Mouse (Mus musculus): ENCODE results near the gene Gm45713. TPM values are rescaled to one million over a fixed set of nuclear protein-coding genes. Genes with fewer than 3 reads are reported as not detected.

Gene Gm45713
- polyA plus RNA-seq, 1 experiment from 2014 or later = 0.27 TPM

GRCm38 (mm10) chr7:45162551-45162950, 26.5 kb upstream of the Gm45713 start:
- Histone ChIP-seq H3K9ac (0 out of 2 replicates have a peak overlapping the region, but pooled peaks have one; percentile 21), H3K4me2 (replicated peaks) (peak overlapping the region; percentile 69), H3K36me3 (peaks cover 37% of the 10 kb centered on the region), H3K27me3 (peaks cover 52% of the 10 kb centered on the region), H3K4me1 (peaks cover 4% of the 10 kb centered on the region; the same call in 1 of the 2 replicates), H3K4me3 (peak overlapping the region; percentile 33), H3K9me3 (no peaks in the 10 kb centered on the region), H3K27ac (no peak overlapping the region)
- 27% methylated on average over 6 of the region's 6 CpGs for WGBS
- peak; percentile 1; the same call in 1 of the 2 replicates for ATAC-seq (ENCODE audit: insufficient number of reproducible peaks, insufficient read depth, low FRiP score, low TSS enrichment)

- no peaks in the 10 kb centered on the region for H3K9me3 ChIP-seq
- peaks cover 4% of the 10 kb centered on the region; the same call in 1 of the 2 replicates for H3K4me1 ChIP-seq
- peak overlapping the region; percentile 69 for H3K4me2 ChIP-seq (replicated peaks)
- peaks cover 45% of the 10 kb centered on the region for H3K27me3 ChIP-seq
- H3K4me3 ChIP-seq = peak overlapping the region; percentile 33
- peak; percentile 87 for ATAC-seq (ENCODE audit: insufficient number of reproducible peaks, insufficient read depth, low FRiP score, low TSS enrichment)
- WGBS = 5% methylated on average over 35 of the region's 35 CpGs
- H3K27ac ChIP-seq = no peak overlapping the region
- peaks cover 41% of the 10 kb centered on the region for H3K36me3 ChIP-seq
- H3K9ac ChIP-seq = peak overlapping the region; percentile 32; the same call in 1 of the 2 replicates
These were observed 25.8 kb upstream of the Gm45713 start for GRCm38 (mm10) chr7:45161612-45162473.

- Histone ChIP-seq H3K27ac (no peak overlapping the region), H3K27me3 (peaks cover 36% of the 10 kb centered on the region), H3K9ac (no peak overlapping the region), H3K4me1 (peaks cover 4% of the 10 kb centered on the region; the same call in 1 of the 2 replicates), H3K4me2 (replicated peaks) (no peak overlapping the region), H3K9me3 (no peaks in the 10 kb centered on the region), H3K36me3 (peaks cover 41% of the 10 kb centered on the region), H3K4me3 (no peak overlapping the region)
- 89% methylated on average over 3 of the region's 3 CpGs for WGBS
- ATAC-seq (ENCODE audit: insufficient number of reproducible peaks, insufficient read depth, low FRiP score, low TSS enrichment) = no peak
These were observed 24.8 kb upstream of the Gm45713 start for GRCm38 (mm10) chr7:45160866-45161265.

GRCm38 (mm10) chr7:45160316-45160800, 24.3 kb upstream of the Gm45713 start:
- Histone ChIP-seq H3K4me2 (replicated peaks) (no peak overlapping the region), H3K4me3 (no peak overlapping the region), H3K9me3 (no peaks in the 10 kb centered on the region), H3K9ac (no peak overlapping the region), H3K27ac (no peak overlapping the region), H3K4me1 (peaks cover 4% of the 10 kb centered on the region; the same call in 1 of the 2 replicates), H3K27me3 (peaks cover 30% of the 10 kb centered on the region), H3K36me3 (peaks cover 41% of the 10 kb centered on the region)
- WGBS = 92% methylated on average over 6 of the region's 6 CpGs
- ATAC-seq (ENCODE audit: insufficient number of reproducible peaks, insufficient read depth, low FRiP score, low TSS enrichment) = no peak

- Histone ChIP-seq H3K36me3 (peaks cover 41% of the 10 kb centered on the region), H3K9me3 (no peaks in the 10 kb centered on the region), H3K27me3 (peaks cover 17% of the 10 kb centered on the region), H3K9ac (no peak overlapping the region), H3K4me3 (no peak overlapping the region), H3K4me1 (peaks cover 4% of the 10 kb centered on the region; the same call in 1 of the 2 replicates), H3K4me2 (replicated peaks) (no peak overlapping the region), H3K27ac (no peak overlapping the region)
- WGBS = 92% methylated on average over 6 of the region's 6 CpGs
- ATAC-seq (ENCODE audit: insufficient number of reproducible peaks, insufficient read depth, low FRiP score, low TSS enrichment) = no peak
These were observed 23.0 kb upstream of the Gm45713 start for GRCm38 (mm10) chr7:45158991-45159390.

GRCm38 (mm10) chr7:45157459-45157858, 21.4 kb upstream of the Gm45713 start:
- Histone ChIP-seq H3K9ac (no peak overlapping the region; the same call in 1 of the 2 replicates), H3K4me3 (no peak overlapping the region), H3K27ac (no peak overlapping the region), H3K27me3 (peaks cover 2% of the 10 kb centered on the region; the same call in 1 of the 2 replicates), H3K4me2 (replicated peaks) (no peak overlapping the region), H3K9me3 (no peaks in the 10 kb centered on the region), H3K36me3 (peaks cover 41% of the 10 kb centered on the region), H3K4me1 (peaks cover 7% of the 10 kb centered on the region)
- ATAC-seq (ENCODE audit: insufficient number of reproducible peaks, insufficient read depth, low FRiP score, low TSS enrichment) = no peak
- WGBS = 86% methylated on average over 14 of the region's 14 CpGs

- whole genome bisulfite sequencing = 95% methylated on average over 15 of the region's 15 CpGs
- no peak overlapping the region for H3K9ac ChIP-seq
- H3K36me3 ChIP-seq = peaks cover 40% of the 10 kb centered on the region
- no peaks in the 10 kb centered on the region for H3K27me3 ChIP-seq
- H3K4me3 ChIP-seq = no peak overlapping the region
- no peak for ATAC-seq (ENCODE audit: insufficient number of reproducible peaks, insufficient read depth, low FRiP score, low TSS enrichment)
- no peak overlapping the region for H3K4me2 ChIP-seq (replicated peaks)
- no peaks in the 10 kb centered on the region for H3K9me3 ChIP-seq
- peaks cover 8% of the 10 kb centered on the region for H3K4me1 ChIP-seq
- H3K27ac ChIP-seq = no peak overlapping the region
These were observed 20.2 kb upstream of the Gm45713 start for GRCm38 (mm10) chr7:45156206-45156605.

GRCm38 (mm10) chr7:45155590-45155989, 19.6 kb upstream of the Gm45713 start:
- Histone ChIP-seq H3K9me3 (no peaks in the 10 kb centered on the region), H3K36me3 (peaks cover 34% of the 10 kb centered on the region), H3K9ac (no peak overlapping the region), H3K27me3 (no peaks in the 10 kb centered on the region), H3K4me3 (no peak overlapping the region), H3K4me2 (replicated peaks) (peak overlapping the region; percentile 74; the same call in 1 of the 2 replicates), H3K27ac (no peak overlapping the region), H3K4me1 (peaks cover 14% of the 10 kb centered on the region)
- 82% methylated on average over 9 of the region's 9 CpGs for WGBS
- ATAC-seq (ENCODE audit: insufficient number of reproducible peaks, insufficient read depth, low FRiP score, low TSS enrichment) = no peak

GRCm38 (mm10) chr7:45154993-45155514, 19.0 kb upstream of the Gm45713 start:
- ATAC-seq (ENCODE audit: insufficient number of reproducible peaks, insufficient read depth, low FRiP score, low TSS enrichment) = no peak

GRCm38 (mm10) chr7:45154096-45154992, 18.3 kb upstream of the Gm45713 start, which contains the start of the genes Pih1d1 and Aldh16a1:
Pih1d1 (plus strand) TSS chr7:45154303.
Aldh16a1 (minus strand) TSS chr7:45154584.
- no peaks in the 10 kb centered on the region for H3K9me3 ChIP-seq
- H3K4me1 ChIP-seq = peaks cover 16% of the 10 kb centered on the region
- peaks cover 22% of the 10 kb centered on the region for H3K36me3 ChIP-seq
- peak within 1 kb of the TSS; percentile 95 for H3K27ac ChIP-seq
- H3K9ac ChIP-seq = peak within 1 kb of the TSS; percentile 78
- H3K4me3 ChIP-seq = peak within 1 kb of the TSS; percentile 60
- WGBS = 5% methylated on average over 68 of the region's 69 CpGs
- peak; percentile 94 for ATAC-seq (ENCODE audit: insufficient number of reproducible peaks, insufficient read depth, low FRiP score, low TSS enrichment)
- H3K27me3 ChIP-seq = no peaks in the 10 kb centered on the region
- H3K4me2 ChIP-seq (replicated peaks) = peak within 1 kb of the TSS; percentile 74

More at GRCm38 (mm10) chr7:45154993-45155514, 19.0 kb upstream of the Gm45713 start:
- WGBS = 79% methylated on average over 12 of the region's 12 CpGs
- peaks cover 16% of the 10 kb centered on the region for H3K4me1 ChIP-seq
- peaks cover 28% of the 10 kb centered on the region for H3K36me3 ChIP-seq
- no peaks in the 10 kb centered on the region for H3K9me3 ChIP-seq
- peak overlapping the region; percentile 74 for H3K4me2 ChIP-seq (replicated peaks)
- no peak overlapping the region; the same call in 1 of the 2 replicates for H3K9ac ChIP-seq
- H3K27me3 ChIP-seq = no peaks in the 10 kb centered on the region
- peak overlapping the region; percentile 60 for H3K4me3 ChIP-seq
- peak overlapping the region; percentile 95; the same call in 1 of the 2 replicates for H3K27ac ChIP-seq

- Histone ChIP-seq H3K27ac (peak overlapping the region; percentile 95), H3K27me3 (no peaks in the 10 kb centered on the region), H3K9me3 (no peaks in the 10 kb centered on the region), H3K4me1 (peaks cover 16% of the 10 kb centered on the region), H3K4me2 (replicated peaks) (peak overlapping the region; percentile 74), H3K4me3 (peak overlapping the region; percentile 60), H3K36me3 (peaks cover 15% of the 10 kb centered on the region), H3K9ac (peak overlapping the region; percentile 78)
- ATAC-seq (ENCODE audit: insufficient number of reproducible peaks, insufficient read depth, low FRiP score, low TSS enrichment) = no peak
- 2% methylated on average over 5 of the region's 5 CpGs for WGBS
These were observed 17.6 kb upstream of the Gm45713 start for GRCm38 (mm10) chr7:45153586-45153985.

Data from embryonic facial prominence, embryonic 12.5 days (tissue).